Mouse (Mus musculus) right cerebral cortex, postnatal 14 days (tissue): Measurements from ENCODE around the gene Gm8104.
"Not testable (repeated sequence)": the region's sequence is repeated elsewhere in the genome, so short reads cannot be mapped to it uniquely, and the experiment has no call there.

ENCODE experiments used
- DNase-seq: peaks from one replicate; pipeline ENCODE4 v3.0.0; 2022

Gene Gm8104

GRCm38 (mm10) chr14:43100301-43100700 is at the start of gene Gm8104:
TSS of gene Gm8104 (plus strand) at chr14:43100601.
- not testable (repeated sequence) for DNase-seq

GRCm38 (mm10) chr14:43058063-43058462 is 42.3 kb upstream of the Gm8104 start:
- DNase-seq = not testable (repeated sequence)

GRCm38 (mm10) chr14:43060179-43060578 is 40.2 kb upstream of the Gm8104 start:
- DNase-seq = not testable (repeated sequence)

- not testable (repeated sequence) for DNase-seq
Observed at GRCm38 (mm10) chr14:43076543-43076942, 23.9 kb upstream of the Gm8104 start, which contains the start of gene Gm8094. TSS of gene Gm8094 (minus strand) at chr14:43076643.

GRCm38 (mm10) chr14:43084936-43085730 is 15.3 kb upstream of the Gm8104 start:
- DNase-seq = not testable (repeated sequence)

- DNase-seq = not testable (repeated sequence)
Observed at GRCm38 (mm10) chr14:43089103-43089919, 11.1 kb upstream of the Gm8104 start.

- not testable (repeated sequence) for DNase-seq
Observed at GRCm38 (mm10) chr14:43119673-43120072, 19.3 kb downstream of the Gm8104 start.

GRCm38 (mm10) chr14:43126286-43126685 is 25.9 kb downstream of the Gm8104 start:
- not testable (repeated sequence) for DNase-seq
